Mouse (Mus musculus) kidney, embryonic 14.5 days (tissue): ENCODE results near the gene Hnrnpl. TPM values are rescaled to one million over a fixed set of nuclear protein-coding genes. Genes with fewer than 3 reads are reported as not detected.
"Not testable (repeated sequence)": the region's sequence is repeated elsewhere in the genome, so short reads cannot be mapped to it uniquely, and the experiment has no call there.

Experiments used
- ATAC-seq: fragments of 200-750 bp; cut with Nextera tagmentation; 2 replicates; pipeline ENCODE4 v1.8.0; 2017; ENCODE audit warnings: moderate number of reproducible peaks, mild to moderate bottlenecking, moderate TSS enrichment, moderate library complexity; ENCODE audit not compliant: low FRiP score, low TSS enrichment
- H3K27ac ChIP-seq: fragments of 300-500 bp; sonication (generic); 2 replicates; pipeline ENCODE4 v1.5.1; 2014; ENCODE audit warnings: low read depth, mild to moderate bottlenecking, low read length, moderate library complexity, mixed read lengths
- H3K27me3 ChIP-seq: fragments of 300-500 bp; sonication (generic); 2 replicates; pipeline ENCODE4 v1.6.1; 2014; ENCODE audit warnings: mild to moderate bottlenecking, low read length; ENCODE audit not compliant: control insufficient read depth, insufficient read depth
- H3K36me3 ChIP-seq: fragments of 300-500 bp; sonication (generic); 2 replicates; pipeline ENCODE4 v1.6.1; 2014; ENCODE audit warnings: low read length, mixed read lengths; ENCODE audit not compliant: control insufficient read depth, insufficient read depth
- H3K4me1 ChIP-seq: fragments of 300-500 bp; sonication (generic); 2 replicates; pipeline ENCODE4 v1.6.1; 2014; ENCODE audit warnings: low read length, mixed read lengths; ENCODE audit not compliant: control insufficient read depth, insufficient read depth
- H3K4me2 ChIP-seq: fragments of 300-500 bp; sonication (generic); replicated peaks from 2 replicates; pipeline ENCODE4 v1.6.1; 2014; ENCODE audit warnings: low read depth, mild to moderate bottlenecking, low read length
- H3K4me3 ChIP-seq: fragments of 300-500 bp; sonication (generic); 2 replicates; pipeline ENCODE4 v1.5.1; 2014; ENCODE audit warnings: mild to moderate bottlenecking, low read length
- H3K9ac ChIP-seq: fragments of 300-500 bp; sonication (generic); 2 replicates; pipeline ENCODE4 v1.6.1; 2014; ENCODE audit warnings: low read depth, mild to moderate bottlenecking, low read length, moderate library complexity
- H3K9me3 ChIP-seq: fragments of 300-500 bp; sonication (generic); 2 replicates; pipeline ENCODE4 v1.6.1; 2016; ENCODE audit warnings: low read length; ENCODE audit not compliant: control insufficient read depth
- WGBS: fragments of 180-500 bp; shearing (Covaris S2); extraction: QIAGEN DNeasy Blood & Tissue Kit; methylation state at CpG from one replicate; pipeline ENCODE4 v1.1.7; 2014; 5-methylcytosine and 5-hydroxymethylcytosine counted together
- polyA plus RNA-seq: library from polyadenylated mRNA; unstranded; fragments of >200 nt; fragmentation: Nextera tagmentation; extraction: Ambion mirVana; gene quantifications from 2 replicates; pipeline ENCODE4 v1.2.1, GENCODE M21; 2014

Hnrnpl gene
- polyA plus RNA-seq, 1 experiment from 2014 or later, result 283 TPM

GRCm38 (mm10) chr7:28865481-28866300 lies 57.4 kb downstream of the Hnrnpl start:
- no peak overlapping the region for H3K27ac ChIP-seq
- H3K9ac ChIP-seq, result peak overlapping the region; percentile 40; the same call in 1 of the 2 replicates
- H3K27me3 ChIP-seq, result no peaks in the 10 kb centered on the region
- H3K4me3 ChIP-seq, result peak overlapping the region; percentile 25; the same call in 1 of the 2 replicates
- peak; percentile 67 for ATAC-seq
- H3K36me3 ChIP-seq, result no peaks in the 10 kb centered on the region
- H3K9me3 ChIP-seq, result peaks cover 4% of the 10 kb centered on the region; the same call in 1 of the 2 replicates
- peaks cover 12% of the 10 kb centered on the region for H3K4me1 ChIP-seq
- WGBS, result 32% methylated on average over 33 of the region's 33 CpGs
- H3K4me2 ChIP-seq, result peak overlapping the region; percentile 41

GRCm38 (mm10) chr7:28866769-28867507 lies 58.6 kb downstream of the Hnrnpl start:
- Histone ChIP-seq H3K27me3 (no peaks in the 10 kb centered on the region), H3K4me3 (no peak overlapping the region), H3K27ac (no peak overlapping the region), H3K4me1 (peaks cover 12% of the 10 kb centered on the region), H3K9me3 (no peaks in the 10 kb centered on the region), H3K36me3 (no peaks in the 10 kb centered on the region), H3K4me2 (no peak overlapping the region), H3K9ac (no peak overlapping the region)
- no peak for ATAC-seq
- 90% methylated on average over 28 of the region's 28 CpGs for WGBS

GRCm38 (mm10) chr7:28867508-28868340 lies 59.4 kb downstream of the Hnrnpl start:
- not testable (repeated sequence) for H3K9ac ChIP-seq, H3K4me2 ChIP-seq, H3K36me3 ChIP-seq, H3K27ac ChIP-seq, H3K4me3 ChIP-seq, H3K9me3 ChIP-seq, H3K27me3 ChIP-seq
- peaks cover 12% of the 10 kb centered on the region for H3K4me1 ChIP-seq
- ATAC-seq, result peak; percentile 37; the same call in 1 of the 2 replicates
- WGBS, result 33% methylated on average over 23 of the region's 23 CpGs

GRCm38 (mm10) chr7:28870901-28871664 lies 62.7 kb downstream of the Hnrnpl start:
- Histone ChIP-seq H3K9me3 (no peaks in the 10 kb centered on the region), H3K36me3 (no peaks in the 10 kb centered on the region), H3K4me1 (no peaks in the 10 kb centered on the region; the same call in 1 of the 2 replicates), H3K9ac (no peak overlapping the region), H3K4me2 (no peak overlapping the region), H3K27me3 (no peaks in the 10 kb centered on the region), H3K27ac (no peak overlapping the region), H3K4me3 (no peak overlapping the region)
- 90% methylated on average over 24 of the region's 24 CpGs for WGBS
- ATAC-seq, result no peak

Other genes with a start within 250 kb of the Hnrnpl start
- gene Samd4b, start 210.4 kb upstream of the Hnrnpl start, polyA plus RNA-seq, result 33.3 and 34.9 TPM in 2 replicates
- 48.3 and 60.7 TPM in 2 replicates for gene Pak4, start 210.4 kb upstream of the Hnrnpl start, polyA plus RNA-seq
- gene Acp7, start 177.2 kb upstream of the Hnrnpl start, polyA plus RNA-seq, result not detected in 2 replicates
- gene Fbxo27, start 115.7 kb upstream of the Hnrnpl start, polyA plus RNA-seq, result 5.0 and 5.5 TPM in 2 replicates
- 7.2 and 8.1 TPM in 2 replicates for gene Fbxo17, start 91.7 kb upstream of the Hnrnpl start, polyA plus RNA-seq
- gene Mrps12, start 66.7 kb upstream of the Hnrnpl start, polyA plus RNA-seq, result 157 and 170 TPM in 2 replicates
- gene Sars2, start 66.5 kb upstream of the Hnrnpl start, polyA plus RNA-seq, result 28.8 and 33.0 TPM in 2 replicates
- not detected in 2 replicates for gene Ccer2, start 52.4 kb upstream of the Hnrnpl start, polyA plus RNA-seq
- gene Sirt2, start 41.8 kb upstream of the Hnrnpl start, polyA plus RNA-seq, result 49.7 and 56.7 TPM in 2 replicates
- gene Nfkbib, start 41.0 kb upstream of the Hnrnpl start, polyA plus RNA-seq, result 39.2 and 43.9 TPM in 2 replicates
- 2.9 and 5.6 TPM in 2 replicates for gene Rinl, start 19.6 kb upstream of the Hnrnpl start, polyA plus RNA-seq
- 134 and 150 TPM in 2 replicates for gene Ech1, start 16.7 kb downstream of the Hnrnpl start, polyA plus RNA-seq
- 3.8 and 3.9 TPM in 2 replicates for gene Lgals4, start 25.3 kb downstream of the Hnrnpl start, polyA plus RNA-seq
- gene Lgals7, start 55.3 kb downstream of the Hnrnpl start, polyA plus RNA-seq, result 1.1 and 4.0 TPM in 2 replicates
- 0.51 and 0.64 TPM in 2 replicates for gene Capn12, start 72.9 kb downstream of the Hnrnpl start, polyA plus RNA-seq
- gene Actn4, start 153.8 kb downstream of the Hnrnpl start, polyA plus RNA-seq, result 176 and 239 TPM in 2 replicates
- 458 and 497 TPM in 2 replicates for gene Eif3k, start 173.3 kb downstream of the Hnrnpl start, polyA plus RNA-seq
- gene Map4k1, start 173.5 kb downstream of the Hnrnpl start, polyA plus RNA-seq, result 9.8 and 12.6 TPM in 2 replicates